Mouse (Mus musculus) spleen, adult 2 months (tissue): ENCODE data around the gene Lhfpl2. TPM values are rescaled to one million over a fixed set of nuclear protein-coding genes. Genes with fewer than 3 reads are reported as not detected.

Source experiments
- DNase-seq, 2 experiments: peaks; one replicate each; pipeline versions ENCODE4 v3.0.0 to v3.0.0-alpha.2; 2012 to 2021; ENCODE audit warnings: low spot score in 2 of 2, low read depth in 1 of 2
- H3K27ac ChIP-seq: fragments of 200-500 bp; 2 replicates; pipeline ENCODE4 v1.5.1; 2012; ENCODE audit warnings: low read length, inconsistent platforms; ENCODE audit not compliant: insufficient read depth
- H3K27me3 ChIP-seq: fragments of 200-500 bp; 2 replicates; pipeline ENCODE4 v1.6.1; 2012; ENCODE audit warnings: mild to moderate bottlenecking, moderate library complexity, low read length, inconsistent platforms; ENCODE audit not compliant: control insufficient read depth, insufficient read depth
- H3K36me3 ChIP-seq: fragments of 200-500 bp; 2 replicates; pipeline ENCODE4 v1.6.1; 2012; ENCODE audit warnings: mild to moderate bottlenecking, low read length, inconsistent platforms; ENCODE audit not compliant: control insufficient read depth, insufficient read depth
- H3K4me1 ChIP-seq: fragments of 200-500 bp; 2 replicates; pipeline ENCODE4 v1.6.1; 2011; ENCODE audit warnings: inconsistent platforms; ENCODE audit not compliant: control insufficient read depth, insufficient read depth, insufficient read length
- H3K4me3 ChIP-seq: fragments of 200-500 bp; 2 replicates; pipeline ENCODE4 v1.5.1; 2011; ENCODE audit warnings: mild to moderate bottlenecking, inconsistent platforms; ENCODE audit not compliant: insufficient read depth, insufficient read length; ENCODE audit errors: extremely low read depth
- CTCF ChIP-seq: fragments of 200-500 bp; IDR thresholded peaks from 2 replicates; pipeline ENCODE4 v1.5.1; 2011; ENCODE audit warnings: mild to moderate bottlenecking, inconsistent platforms; ENCODE audit not compliant: insufficient read depth, insufficient read length, insufficient replicate concordance; ENCODE audit errors: extremely low read depth
- POLR2A ChIP-seq: fragments of 200-500 bp; IDR thresholded peaks from 2 replicates; pipeline ENCODE4 v1.6.1; 2011; ENCODE audit warnings: low read depth, low read length, inconsistent platforms
- WGBS: fragments of 180-500 bp; shearing (Covaris S2); methylation state at CpG from one replicate; pipeline ENCODE4 v1.1.7; 2018; 5-methylcytosine and 5-hydroxymethylcytosine counted together
- polyA plus RNA-seq: library from polyadenylated mRNA; depleted of rRNA; stranded (reverse); fragments of >200 nt; gene quantifications from 2 replicates; pipeline ENCODE4 v1.2.3, GENCODE M21; 2012; rRNA removed

The Lhfpl2 gene
- polyA plus RNA-seq, 1 experiment = 4.8 TPM

- Histone ChIP-seq H3K4me3 (no peak overlapping the region), H3K36me3 (no peaks in the 10 kb centered on the region), H3K27me3 (no peaks in the 10 kb centered on the region), H3K27ac (no peak overlapping the region), H3K4me1 (no peaks in the 10 kb centered on the region)
- DNase-seq = no peak
- no peak for TF ChIP-seq POLR2A
- no peak for TF ChIP-seq CTCF
- WGBS = 66% methylated on average over 4 of the region's 4 CpGs
Measured at GRCm38 (mm10) chr13:94241892-94242524, 184.4 kb downstream of the Lhfpl2 start.

DNA sequence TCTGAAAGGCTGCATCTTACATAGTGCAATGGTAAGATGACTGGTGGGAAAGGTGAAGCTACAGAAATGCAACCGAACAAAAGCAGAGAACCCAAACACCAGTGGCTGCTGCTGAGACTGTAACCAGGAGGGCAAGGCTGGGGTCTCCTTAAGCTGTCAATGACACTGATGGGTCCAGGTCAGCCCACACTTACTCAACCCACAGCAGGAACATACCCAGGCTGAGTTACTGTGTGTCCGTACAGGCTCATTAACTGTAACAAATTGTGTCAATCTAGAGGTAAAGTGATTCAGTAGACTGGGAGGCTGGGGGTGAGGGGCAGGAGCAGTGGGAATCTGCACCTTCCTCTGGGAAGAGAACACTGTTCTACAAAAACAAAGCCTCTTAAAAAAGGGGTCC, 185.3 kb downstream of the Lhfpl2 start:
- DNase-seq = no peak
- Histone ChIP-seq H3K4me1 (no peaks in the 10 kb centered on the region), H3K36me3 (no peaks in the 10 kb centered on the region), H3K27ac (no peak overlapping the region), H3K4me3 (no peak overlapping the region), H3K27me3 (no peaks in the 10 kb centered on the region)
- no peak for TF ChIP-seq POLR2A
- TF ChIP-seq CTCF = no peak
- 94% methylated on average over 2 of the region's 2 CpGs for WGBS

Other genes starting within 250 kb of the Lhfpl2 start
- 3.0 and 3.8 TPM in 2 replicates for gene Scamp1, start 228.1 kb downstream of the Lhfpl2 start, polyA plus RNA-seq